Mouse (Mus musculus) MEL (cell line): ENCODE measurements around the gene Usp54. TPM values are rescaled to one million over a fixed set of nuclear protein-coding genes. Genes with fewer than 3 reads are reported as not detected.

Source experiments
- DNase-seq: peaks from one replicate; pipeline ENCODE4 v3.0.0; 2011; ENCODE audit warnings: low read depth, low spot score
- H3K27ac ChIP-seq: 2 replicates; pipeline ENCODE4 v1.5.1; 2012; ENCODE audit warnings: low read depth, mild to moderate bottlenecking, control low read depth, low read length, moderate library complexity; ENCODE audit not compliant: control insufficient read depth
- H3K27me3 ChIP-seq, 2 experiments: fragments of 150-350 bp in 1 of 2; sonication (generic) in 1 of 2; 2 replicates each; pipeline ENCODE4 v1.6.1; 2012; ENCODE audit warnings: low read length in 2 of 2, mild to moderate bottlenecking in 2 of 2, improper control_type of control experiment in 1 of 2, moderate library complexity in 1 of 2; ENCODE audit not compliant: insufficient read depth in 2 of 2, control insufficient read depth in 1 of 2
- H3K36me3 ChIP-seq, 2 experiments: 2 replicates each; pipeline ENCODE4 v1.6.1; 2012 to 2014; ENCODE audit warnings: low read length in 2 of 2, improper control_type of control experiment in 1 of 2, inconsistent platforms in 1 of 2, mild to moderate bottlenecking in 1 of 2; ENCODE audit not compliant: insufficient read depth in 2 of 2, control insufficient read depth in 1 of 2
- H3K4me1 ChIP-seq, 2 experiments: fragments of 150-350 bp in 1 of 2; sonication (generic) in 1 of 2; 2 replicates each; pipeline ENCODE4 v1.6.1; 2012; ENCODE audit warnings: low read length in 2 of 2, improper control_type of control experiment in 1 of 2, mild to moderate bottlenecking in 1 of 2; ENCODE audit not compliant: insufficient read depth in 2 of 2, control insufficient read depth in 1 of 2
- H3K4me3 ChIP-seq, 2 experiments: fragments of 150-350 bp in 1 of 2; sonication (generic) in 1 of 2; 2 replicates each; pipeline ENCODE4 v1.5.1; 2012; ENCODE audit warnings: low read depth in 2 of 2, low read length in 2 of 2, mild to moderate bottlenecking in 2 of 2, moderate library complexity in 2 of 2, control low read depth in 1 of 2, improper control_type of control experiment in 1 of 2; ENCODE audit not compliant: control insufficient read depth in 1 of 2, insufficient read depth in 1 of 2
- H3K79me2 ChIP-seq: 2 replicates; pipeline ENCODE4 v1.6.1; 2012; ENCODE audit warnings: mild to moderate bottlenecking, low read length, moderate library complexity; ENCODE audit not compliant: control insufficient read depth, poor library complexity, insufficient read depth
- H3K9ac ChIP-seq: 2 replicates; pipeline ENCODE4 v1.6.1; 2012; ENCODE audit warnings: low read depth, mild to moderate bottlenecking, control low read depth, low read length, moderate library complexity; ENCODE audit not compliant: control insufficient read depth, poor library complexity, severe bottlenecking
- H3K9me3 ChIP-seq: fragments of 150-350 bp; sonication (generic); replicated peaks from 2 replicates; pipeline ENCODE4 v1.6.1; 2012; ENCODE audit warnings: mild to moderate bottlenecking, low read length, improper control_type of control experiment, moderate library complexity; ENCODE audit not compliant: insufficient read depth
- CHD1 ChIP-seq: IDR thresholded peaks from 2 replicates; pipeline ENCODE4 v1.6.1; 2012; ENCODE audit warnings: low read depth, mild to moderate bottlenecking, inconsistent platforms, low read length, improper control_type of control experiment
- CTCF ChIP-seq, 3 experiments: IDR thresholded peaks in 2 of 3; conservative IDR thresholded peaks in 1 of 3; 2 replicates each; pipeline ENCODE4 v1.5.1; 2011 to 2012; ENCODE audit warnings: low read length in 3 of 3, low read depth in 2 of 3, mild to moderate bottlenecking in 2 of 3, improper control_type of control experiment in 1 of 3, inconsistent platforms in 1 of 3, mixed read lengths in 1 of 3, moderate library complexity in 1 of 3; ENCODE audit not compliant: control insufficient read depth in 1 of 3, insufficient read depth in 1 of 3, poor library complexity in 1 of 3, severe bottlenecking in 1 of 3
- GATA1 ChIP-seq: IDR thresholded peaks from 2 replicates; pipeline ENCODE4 v1.6.1; 2011; ENCODE audit warnings: low read depth, low read length, improper control_type of control experiment
- HCFC1 ChIP-seq: IDR thresholded peaks from 2 replicates; pipeline ENCODE4 v1.6.1; 2012; ENCODE audit warnings: low read depth, mild to moderate bottlenecking, inconsistent platforms, low read length, improper control_type of control experiment, moderate library complexity
- KAT2A ChIP-seq: conservative IDR thresholded peaks from 2 replicates; pipeline ENCODE4 v1.6.1; 2012; ENCODE audit warnings: low read depth, low read length, improper control_type of control experiment, inconsistent platforms
- MAZ ChIP-seq: IDR thresholded peaks from 2 replicates; pipeline ENCODE4 v1.6.1; 2012; ENCODE audit warnings: low read depth, mild to moderate bottlenecking, inconsistent platforms, low read length, improper control_type of control experiment
- MYB ChIP-seq: IDR thresholded peaks from 2 replicates; pipeline ENCODE4 v1.6.1; 2011; ENCODE audit warnings: mild to moderate bottlenecking, low read depth, low read length, improper control_type of control experiment
- POLR2AphosphoS2 ChIP-seq: IDR thresholded peaks from 2 replicates; pipeline ENCODE4 v1.6.1; 2011; ENCODE audit warnings: low read length, improper control_type of control experiment
- POLR2AphosphoS5 ChIP-seq: IDR thresholded peaks from 2 replicates; pipeline ENCODE4 v1.6.1; 2012; ENCODE audit warnings: low read depth, borderline replicate concordance, mild to moderate bottlenecking, inconsistent platforms, low read length, moderate library complexity, mixed read lengths
- RAD21 ChIP-seq: IDR thresholded peaks from 2 replicates; pipeline ENCODE4 v1.6.1; 2011; ENCODE audit warnings: mild to moderate bottlenecking, low read depth, low read length, improper control_type of control experiment
- RCOR1 ChIP-seq: IDR thresholded peaks from 2 replicates; pipeline ENCODE4 v1.6.1; 2012; ENCODE audit warnings: low read depth, mild to moderate bottlenecking, inconsistent platforms, low read length, improper control_type of control experiment
- SIN3A ChIP-seq: IDR thresholded peaks from 2 replicates; pipeline ENCODE4 v1.6.1; 2012; ENCODE audit warnings: low read length, improper control_type of control experiment, inconsistent platforms
- SMC3 ChIP-seq: IDR thresholded peaks from 2 replicates; pipeline ENCODE4 v1.6.1; 2011; ENCODE audit warnings: low read depth, low read length, improper control_type of control experiment
- UBTF ChIP-seq: IDR thresholded peaks from 2 replicates; pipeline ENCODE4 v1.6.1; 2012; ENCODE audit warnings: low read depth, mild to moderate bottlenecking, inconsistent platforms, low read length, improper control_type of control experiment, moderate library complexity, borderline replicate concordance; ENCODE audit not compliant: insufficient read depth
- USF1 ChIP-seq: IDR thresholded peaks from 2 replicates; pipeline ENCODE4 v1.6.1; 2014; ENCODE audit warnings: low read depth, mild to moderate bottlenecking, inconsistent platforms, low read length, improper control_type of control experiment, moderate library complexity
- ZC3H11A ChIP-seq: IDR thresholded peaks from 2 replicates; pipeline ENCODE4 v1.6.1; 2012; ENCODE audit warnings: low read depth, mild to moderate bottlenecking, inconsistent platforms, low read length, improper control_type of control experiment
- polyA plus RNA-seq, 2 experiments: library from polyadenylated mRNA; stranded (reverse) in 1 of 2; unstranded in 1 of 2; fragments of >175 nt in 1 of 2; fragments of >200 nt in 1 of 2; gene quantifications; 2 replicates each; pipeline versions ENCODE4 v1.2.1 to v1.2.4; 2012; ENCODE audit warnings: low replicate concordance in 2 of 2, low read depth in 1 of 2; ENCODE audit not compliant: insufficient read length in 2 of 2, insufficient read depth in 1 of 2, missing spikeins in 1 of 2
- total RNA-seq: library from RNA; depleted of rRNA; stranded (reverse); fragments of 300-350 nt; gene quantifications from 2 replicates; pipeline ENCODE4 v1.2.3, GENCODE M21; 2012

Usp54 gene
- total and polyA plus RNA-seq, 3 experiments = 1.5 to 2.6 TPM; not detected in 1

- Histone ChIP-seq H3K4me1 (peaks cover 0 to 15% of the 10 kb centered on the region in 2 experiments; a peak in 2 of 4 replicates), H3K27ac (no peak overlapping the region), H3K9me3 (no peaks in the 10 kb centered on the region), H3K4me3 (no peak overlapping the region), H3K79me2 (no peaks in the 10 kb centered on the region), H3K9ac (no peak overlapping the region), H3K36me3 (peaks cover 0 to 3% of the 10 kb centered on the region in 2 experiments; a peak in 1 of 4 replicates), H3K27me3 (0 out of 4 replicates have a peak, but pooled peaks cover 0 to 5% of the 10 kb centered on the region in 2 experiments)
- peak; percentile 67 for DNase-seq
- peak; percentile 41 to 83 (median 75); a peak in 5 of 6 replicates for TF ChIP-seq CTCF (IDR thresholded peaks at IDR 0.05 in 2 of 3, conservative IDR thresholded peaks at IDR 0.05 in 1 of 3; ENCODE audit: control insufficient read depth in 1 of 3, insufficient read depth in 1 of 3, low read depth in 2 of 3, low read length in 3 of 3, poor library complexity in 1 of 3, severe bottlenecking in 1 of 3)
- TF ChIP-seq RAD21 = peak; percentile 72
- TF ChIP-seq ZC3H11A = peak; percentile 90
- TF ChIP-seq CHD1 = no peak
- peak; percentile 97 for TF ChIP-seq SMC3
- TF ChIP-seq UBTF = no peak
- 0 out of 2 replicates have a peak, but pooled peaks have one; percentile 30 for TF ChIP-seq SIN3A
These were observed 17.5 kb upstream of the Usp54 start for GRCm38 (mm10) chr14:20658326-20658725.

- H3K27me3 ChIP-seq = no peaks in the 10 kb centered on the region
These were observed 15.5 kb upstream of the Usp54 start, which contains the start of gene Myoz1 for GRCm38 (mm10) chr14:20656361-20656760. Myoz1 (minus strand) TSS chr14:20656540.

DNA sequence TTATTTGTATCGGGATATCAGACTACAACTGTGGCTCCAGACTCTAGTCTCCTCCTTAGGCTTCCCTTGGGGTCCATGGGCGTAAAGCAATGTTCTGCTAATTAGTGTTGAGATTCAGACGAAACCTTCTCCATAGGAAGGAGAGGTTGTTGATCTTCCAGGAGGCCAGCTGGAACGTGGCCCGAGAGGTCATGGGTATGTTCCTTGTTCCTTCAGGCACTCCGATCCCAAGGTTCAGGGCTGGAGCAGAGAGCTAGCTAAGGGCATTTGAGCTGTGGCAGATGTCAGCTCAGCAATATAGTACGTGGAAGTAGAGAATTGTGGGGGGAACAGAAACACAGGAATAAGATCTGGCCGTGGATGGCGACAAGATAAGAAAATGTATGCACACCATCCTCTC is 14.9 kb upstream of the Usp54 start:
- no peak for TF ChIP-seq GATA1
- Histone ChIP-seq H3K9ac (no peak overlapping the region), H3K27ac (no peak overlapping the region), H3K4me1 (peaks cover 0 to 11% of the 10 kb centered on the region in 2 experiments; a peak in 2 of 4 replicates), H3K9me3 (no peaks in the 10 kb centered on the region), H3K36me3 (peaks cover 0 to 3% of the 10 kb centered on the region in 2 experiments; a peak in 1 of 4 replicates), H3K27me3 (no peaks in the 10 kb centered on the region), H3K79me2 (no peaks in the 10 kb centered on the region), H3K4me3 (no peak overlapping the region)
- DNase-seq = no peak

More at GRCm38 (mm10) chr14:20656361-20656760, 15.5 kb upstream of the Usp54 start, which contains the start of gene Myoz1:
- TF ChIP-seq MAZ (no peak), GATA1 (no peak), ZC3H11A (no peak), POLR2AphosphoS2 (no peak), MYB (no peak), CHD1 (no peak), POLR2AphosphoS5 (no peak), CTCF (IDR thresholded peaks at IDR 0.05 in 2 of 3, conservative IDR thresholded peaks at IDR 0.05 in 1 of 3; ENCODE audit: control insufficient read depth in 1 of 3, insufficient read depth in 1 of 3, low read depth in 2 of 3, low read length in 3 of 3, poor library complexity in 1 of 3, severe bottlenecking in 1 of 3) (no peak), USF1 (no peak), KAT2A (no peak), HCFC1 (no peak), RAD21 (no peak), RCOR1 (no peak), UBTF (no peak)
- H3K4me3 ChIP-seq = no peak within 1 kb of the TSS
- no peak for DNase-seq
- no peak within 1 kb of the TSS for H3K27ac ChIP-seq
- no peak within 1 kb of the TSS for H3K9ac ChIP-seq
- H3K9me3 ChIP-seq = no peaks in the 10 kb centered on the region
- H3K4me1 ChIP-seq = peaks cover 0 to 11% of the 10 kb centered on the region in 2 experiments; a peak in 2 of 4 replicates
- peaks cover 0 to 3% of the 10 kb centered on the region in 2 experiments; a peak in 1 of 4 replicates for H3K36me3 ChIP-seq
- H3K79me2 ChIP-seq = no peaks in the 10 kb centered on the region
